Mouse (Mus musculus) ES-Bruce4 (cell line): ENCODE data around the gene Rhoq. TPM values are rescaled to one million over a fixed set of nuclear protein-coding genes. Genes with fewer than 3 reads are reported as not detected.

Experiments
- H3K27ac ChIP-seq: 2 replicates; pipeline ENCODE4 v1.5.1; 2012; ENCODE audit warnings: low read length, inconsistent platforms; ENCODE audit not compliant: insufficient read depth
- H3K27me3 ChIP-seq: 2 replicates; pipeline ENCODE4 v1.6.1; 2012; ENCODE audit warnings: mild to moderate bottlenecking, low read length, inconsistent platforms; ENCODE audit not compliant: control insufficient read depth, poor library complexity, insufficient read depth, severe bottlenecking
- H3K36me3 ChIP-seq: 2 replicates; pipeline ENCODE4 v1.6.1; 2012; ENCODE audit warnings: inconsistent platforms, mild to moderate bottlenecking, low read length, moderate library complexity; ENCODE audit not compliant: control insufficient read depth, poor library complexity, insufficient read depth, severe bottlenecking
- H3K4me1 ChIP-seq: one replicate; pipeline ENCODE4 v1.8.1; 2011; ENCODE audit warnings: low read length; ENCODE audit not compliant: control insufficient read depth, insufficient read depth
- H3K4me3 ChIP-seq: 2 replicates; pipeline ENCODE4 v1.5.1; 2011; ENCODE audit warnings: low read depth, mild to moderate bottlenecking, low read length
- H3K9ac ChIP-seq: 2 replicates; pipeline ENCODE4 v1.6.1; 2012; ENCODE audit warnings: low read depth, mild to moderate bottlenecking, inconsistent platforms; ENCODE audit not compliant: poor library complexity, severe bottlenecking
- H3K9me3 ChIP-seq: replicated peaks from 2 replicates; pipeline ENCODE4 v1.6.1; 2012; ENCODE audit warnings: mild to moderate bottlenecking, low read length, inconsistent platforms; ENCODE audit not compliant: control insufficient read depth, poor library complexity, insufficient read depth, severe bottlenecking
- CTCF ChIP-seq: IDR thresholded peaks from one replicate; pipeline ENCODE4 v1.8.1; 2011; ENCODE audit warnings: low read depth, low read length
- EP300 ChIP-seq: IDR thresholded peaks from 2 replicates; pipeline ENCODE4 v1.6.1; 2011; ENCODE audit warnings: low read depth, low read length; ENCODE audit not compliant: insufficient read depth
- POLR2A ChIP-seq: IDR thresholded peaks from one replicate; pipeline ENCODE4 v1.8.1; 2011; ENCODE audit warnings: low read length; ENCODE audit not compliant: insufficient read depth
- polyA plus RNA-seq: library from polyadenylated mRNA; stranded (reverse); fragments of >200 nt; gene quantifications from 2 replicates; pipeline ENCODE4 v1.2.4, GENCODE M21; 2011; ENCODE audit warnings: low read depth; ENCODE audit not compliant: missing spikeins, insufficient read depth, insufficient read length

Gene Rhoq
- polyA plus RNA-seq, 1 experiment: 42.1 TPM

- H3K27ac ChIP-seq: peak overlapping the region; percentile 18; the same call in 1 of the 2 replicates
- H3K4me3 ChIP-seq: peak overlapping the region; percentile 91
- no peak for TF ChIP-seq POLR2A
- TF ChIP-seq CTCF: no peak
- no peak for TF ChIP-seq EP300
- H3K36me3 ChIP-seq: no peaks in the 10 kb centered on the region
- no peaks in the 10 kb centered on the region for H3K27me3 ChIP-seq
- H3K9me3 ChIP-seq: no peaks in the 10 kb centered on the region
- peak overlapping the region; percentile 94 for H3K9ac ChIP-seq
- peaks cover 6% of the 10 kb centered on the region for H3K4me1 ChIP-seq
These were observed 1.6 kb downstream of the Rhoq start for GRCm38 (mm10) chr17:86964502-86964901.

GRCm38 (mm10) chr17:86965121-86965520 is 2.2 kb downstream of the Rhoq start:
- TF ChIP-seq POLR2A (no peak), CTCF (no peak), EP300 (no peak)
- Histone ChIP-seq H3K9me3 (no peaks in the 10 kb centered on the region), H3K9ac (0 out of 2 replicates have a peak overlapping the region, but pooled peaks have one; percentile 22), H3K27me3 (no peaks in the 10 kb centered on the region), H3K36me3 (no peaks in the 10 kb centered on the region), H3K4me3 (peak overlapping the region; percentile 32; the same call in 1 of the 2 replicates), H3K27ac (0 out of 2 replicates have a peak overlapping the region, but pooled peaks have one; percentile 18), H3K4me1 (peaks cover 6% of the 10 kb centered on the region)

GRCm38 (mm10) chr17:86966040-86966439 is 3.2 kb downstream of the Rhoq start:
- H3K4me1 ChIP-seq: peaks cover 6% of the 10 kb centered on the region
- H3K9ac ChIP-seq: no peak overlapping the region
- TF ChIP-seq POLR2A (no peak), CTCF (no peak), EP300 (no peak)

GRCm38 (mm10) chr17:86967048-86967447 is 4.2 kb downstream of the Rhoq start:
- H3K9me3 ChIP-seq: no peaks in the 10 kb centered on the region
- no peak overlapping the region for H3K9ac ChIP-seq
- no peak overlapping the region for H3K4me3 ChIP-seq
- no peak overlapping the region for H3K27ac ChIP-seq
- peaks cover 4% of the 10 kb centered on the region for H3K4me1 ChIP-seq
- no peaks in the 10 kb centered on the region for H3K36me3 ChIP-seq
- no peaks in the 10 kb centered on the region for H3K27me3 ChIP-seq
- TF ChIP-seq EP300: no peak
- TF ChIP-seq POLR2A: no peak
- TF ChIP-seq CTCF: no peak

More at GRCm38 (mm10) chr17:86966040-86966439, 3.2 kb downstream of the Rhoq start:
- H3K27ac ChIP-seq: no peak overlapping the region
- no peaks in the 10 kb centered on the region for H3K36me3 ChIP-seq
- H3K9me3 ChIP-seq: no peaks in the 10 kb centered on the region
- H3K27me3 ChIP-seq: no peaks in the 10 kb centered on the region
- H3K4me3 ChIP-seq: no peak overlapping the region

- Histone ChIP-seq H3K27me3 (no peaks in the 10 kb centered on the region), H3K9ac (no peak overlapping the region), H3K27ac (no peak overlapping the region), H3K4me3 (no peak overlapping the region), H3K36me3 (no peaks in the 10 kb centered on the region), H3K4me1 (peaks cover 2% of the 10 kb centered on the region), H3K9me3 (no peaks in the 10 kb centered on the region)
- no peak for TF ChIP-seq EP300
- TF ChIP-seq POLR2A: no peak
- TF ChIP-seq CTCF: no peak
These were observed 4.9 kb downstream of the Rhoq start for GRCm38 (mm10) chr17:86967536-86968525.

- H3K9me3 ChIP-seq: no peaks in the 10 kb centered on the region
- no peak overlapping the region for H3K9ac ChIP-seq
- H3K27me3 ChIP-seq: no peaks in the 10 kb centered on the region
- H3K4me1 ChIP-seq: peaks cover 2% of the 10 kb centered on the region
- TF ChIP-seq POLR2A: no peak
- no peak for TF ChIP-seq EP300
- no peak for TF ChIP-seq CTCF
- no peak overlapping the region for H3K27ac ChIP-seq
- H3K4me3 ChIP-seq: no peak overlapping the region
- no peaks in the 10 kb centered on the region for H3K36me3 ChIP-seq
These were observed 5.7 kb downstream of the Rhoq start for GRCm38 (mm10) chr17:86968581-86968980.
